Mouse (Mus musculus): ENCODE results near the gene Myrf.

- TF ChIP-seq CTCF (IDR thresholded peaks at IDR 0.05) (no peak), EP300 (IDR thresholded peaks at IDR 0.05) (no peak)
Observed at GRCm38 (mm10) chr19:10185876-10186275, 54.7 kb downstream of the Myrf start.
